Mouse (Mus musculus) urinary bladder, postnatal 14 days (tissue): ENCODE measurements around the gene Rps12.
"Not testable (repeated sequence)": the region's sequence is repeated elsewhere in the genome, so short reads cannot be mapped to it uniquely, and the experiment has no call there.

Experiments
- DNase-seq: peaks from one replicate; pipeline ENCODE4 v3.0.0; 2021; ENCODE audit warnings: low spot score

The Rps12 gene

DNA sequence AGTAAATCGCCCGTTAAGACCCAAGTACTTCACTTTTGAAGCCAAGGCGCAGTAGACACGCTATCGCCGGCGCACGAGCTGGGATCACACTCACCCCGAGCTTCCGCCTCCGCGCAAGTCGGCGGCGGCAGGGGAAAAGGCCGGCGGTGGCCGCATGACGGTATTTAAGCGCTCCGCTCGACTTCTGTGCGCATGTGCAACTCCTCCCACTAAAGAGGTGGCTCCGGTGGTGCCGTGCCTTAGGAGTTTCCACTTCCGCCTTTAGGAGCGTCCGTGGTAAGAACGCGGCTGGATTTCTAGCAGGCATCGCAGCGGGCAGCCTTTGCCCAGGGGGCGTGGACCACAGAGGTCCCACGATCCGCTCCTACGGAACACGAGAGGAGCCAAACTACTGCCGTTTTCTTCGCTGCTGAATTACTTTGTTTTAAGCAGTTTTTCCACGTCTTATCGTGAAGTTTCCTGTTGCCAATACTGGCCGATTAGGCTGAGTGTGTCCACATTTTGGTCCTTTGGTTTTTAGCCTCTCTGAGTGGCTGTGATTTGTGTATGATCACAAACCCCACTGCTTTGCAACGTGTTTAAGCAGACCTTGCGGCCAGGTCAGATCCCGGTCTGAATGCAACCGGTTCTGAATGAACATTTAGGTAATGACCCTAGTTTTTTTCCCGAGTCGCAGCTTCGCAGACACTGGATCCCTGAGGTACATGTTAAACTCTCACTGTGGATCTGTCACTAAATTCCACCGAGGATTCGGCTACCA, at the start of gene Rps12:
Gene Rps12 (minus strand): TSS at position 214 of the 760 bp plus-strand sequence.
- DNase-seq, result peak; percentile 99

DNA sequence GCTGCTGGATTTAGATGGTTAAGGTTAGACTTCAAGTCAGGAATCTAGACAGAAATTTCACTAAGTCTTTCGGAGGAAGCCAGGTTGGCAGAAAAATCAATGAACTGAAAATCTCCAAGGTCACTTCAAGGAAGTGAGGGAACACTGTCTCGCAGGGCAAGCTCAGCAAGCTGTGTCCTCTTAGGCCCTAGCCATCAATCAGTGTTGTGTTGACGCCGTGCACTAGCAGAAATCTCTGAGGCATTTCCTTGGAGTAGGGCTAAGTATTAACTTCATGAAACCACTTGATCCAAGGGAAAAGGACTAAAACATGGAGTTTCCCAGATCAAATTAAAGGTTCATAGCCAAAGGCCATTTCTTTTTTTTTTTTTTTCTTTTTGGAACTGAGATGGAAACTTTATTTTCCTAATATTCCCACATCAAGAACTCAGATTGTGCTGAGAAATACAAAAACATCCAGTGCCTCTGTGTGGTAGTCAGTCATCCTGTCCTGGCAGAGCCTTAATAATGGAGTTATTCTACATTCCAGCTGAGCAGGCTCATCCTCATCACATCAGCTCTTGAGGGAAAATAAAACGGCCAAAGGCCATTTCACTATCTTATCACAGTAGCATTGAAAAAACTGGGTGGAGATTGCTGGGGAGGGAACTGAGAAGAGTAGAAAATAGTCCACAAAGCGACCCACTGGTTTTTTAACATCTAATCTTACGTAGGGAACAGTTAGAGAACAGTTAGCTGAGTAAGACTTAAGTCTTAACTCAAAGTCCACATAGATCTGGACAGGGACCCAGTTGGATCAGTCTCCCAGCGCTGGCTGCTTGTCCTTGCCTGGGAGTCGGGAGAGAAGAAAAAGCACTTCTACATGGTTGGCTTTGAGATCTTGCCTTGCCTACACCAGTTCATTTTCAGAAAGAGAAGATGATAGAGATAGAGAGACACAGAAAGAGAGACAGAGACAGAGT, 49.2 kb upstream of the Rps12 start:
- no peak for DNase-seq

GRCm38 (mm10) chr10:23826516-23826915, 39.4 kb upstream of the Rps12 start:
- DNase-seq, result no peak

DNA sequence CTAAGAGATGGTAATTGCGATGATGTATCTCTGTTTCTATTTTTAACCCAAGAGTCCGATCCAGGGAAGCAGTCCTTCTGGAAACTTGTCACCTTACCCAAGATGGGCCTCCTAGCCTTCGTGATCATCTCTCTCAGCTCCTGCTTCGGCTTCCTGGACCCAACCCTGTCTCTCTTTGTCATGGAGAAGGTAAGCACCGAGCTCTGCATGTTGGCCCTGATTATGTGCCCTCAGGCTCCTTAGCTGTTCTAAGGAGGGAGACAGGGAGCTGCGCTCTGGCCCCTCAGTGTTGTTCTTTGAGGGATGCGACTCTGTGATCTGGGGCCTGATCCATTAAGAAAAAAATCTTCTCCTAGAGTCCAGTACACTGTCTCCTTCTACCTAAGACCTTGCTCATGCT, 29.2 kb upstream of the Rps12 start:
- no peak for DNase-seq

DNA sequence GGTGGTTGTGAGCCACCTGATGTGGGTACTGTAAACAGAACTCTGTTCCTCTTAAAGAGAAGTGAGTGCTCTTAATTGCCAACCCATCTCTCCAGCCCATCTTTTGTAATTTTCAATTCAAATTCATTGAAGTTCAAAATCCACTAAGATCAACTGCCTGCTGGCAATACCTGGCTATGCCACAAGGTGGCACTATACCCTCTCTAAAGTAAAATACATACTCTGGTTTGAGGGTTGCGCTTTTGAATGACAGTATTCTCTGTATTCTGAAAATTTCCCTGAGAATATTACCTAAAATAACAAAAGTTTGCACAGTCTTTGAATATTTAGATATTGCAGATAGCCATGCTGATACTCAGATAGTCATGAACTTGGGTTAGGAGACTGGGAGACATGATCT, 28.1 kb upstream of the Rps12 start:
- DNase-seq, result peak; percentile 76

- DNase-seq, result no peak
These were observed 26.0 kb upstream of the Rps12 start for GRCm38 (mm10) chr10:23812852-23813766.

DNA sequence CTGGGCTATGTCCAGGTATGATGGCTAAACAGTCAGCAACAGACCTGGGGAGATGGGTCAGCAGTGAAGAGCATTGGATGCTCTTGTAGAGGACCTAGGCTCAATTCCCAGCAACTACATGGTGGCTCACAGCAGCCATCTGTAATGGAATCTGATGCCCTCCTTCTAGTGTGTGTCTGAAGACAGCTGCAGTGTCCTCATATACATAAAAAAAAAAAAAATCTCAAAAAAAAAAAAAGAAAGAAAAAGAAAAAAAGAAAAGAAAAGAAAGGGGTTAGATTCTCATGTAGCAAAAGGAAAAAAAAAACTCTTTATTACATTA, 25.3 kb upstream of the Rps12 start:
- DNase-seq, result no peak

DNA sequence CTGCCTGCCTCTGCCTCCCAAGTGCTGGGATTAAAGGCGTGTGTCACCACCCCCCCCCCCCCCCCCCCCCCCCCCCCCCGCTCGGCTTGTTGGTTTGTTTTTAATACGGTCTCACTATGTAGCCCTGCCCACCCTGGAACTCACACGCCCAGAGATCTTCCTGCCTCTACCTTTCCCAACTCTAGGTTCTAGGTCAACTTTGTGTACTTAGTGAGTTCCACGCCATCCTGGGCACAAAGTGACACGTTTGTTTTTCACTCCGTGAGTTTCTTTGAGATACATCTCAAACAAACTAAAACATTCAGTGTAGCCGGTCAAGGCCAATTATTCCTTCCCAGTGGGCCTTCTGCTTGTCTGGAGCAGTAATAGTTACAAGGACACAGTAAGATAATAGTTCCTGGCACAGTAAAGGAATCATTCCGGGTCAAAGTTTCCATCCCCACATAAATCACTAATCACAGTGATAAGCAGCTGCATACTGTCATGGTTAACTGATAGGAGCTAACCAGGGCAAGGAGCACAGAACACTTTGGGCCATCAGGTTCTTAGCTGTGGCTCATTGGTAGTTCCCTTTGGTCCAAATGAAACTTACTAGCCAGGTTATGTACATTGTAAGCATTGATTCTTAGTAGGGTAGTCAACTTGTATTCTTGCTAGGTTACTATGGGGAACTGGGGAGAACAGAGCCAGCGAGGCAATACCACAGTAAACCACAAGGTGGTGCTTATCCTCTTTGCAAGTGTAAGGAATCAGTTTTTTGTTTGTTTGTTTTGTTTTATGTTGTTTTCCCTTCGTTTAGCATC, 24.8 kb upstream of the Rps12 start:
- peak; percentile 73 for DNase-seq

GRCm38 (mm10) chr10:23806201-23806600, 19.1 kb upstream of the Rps12 start:
- no peak for DNase-seq

DNA sequence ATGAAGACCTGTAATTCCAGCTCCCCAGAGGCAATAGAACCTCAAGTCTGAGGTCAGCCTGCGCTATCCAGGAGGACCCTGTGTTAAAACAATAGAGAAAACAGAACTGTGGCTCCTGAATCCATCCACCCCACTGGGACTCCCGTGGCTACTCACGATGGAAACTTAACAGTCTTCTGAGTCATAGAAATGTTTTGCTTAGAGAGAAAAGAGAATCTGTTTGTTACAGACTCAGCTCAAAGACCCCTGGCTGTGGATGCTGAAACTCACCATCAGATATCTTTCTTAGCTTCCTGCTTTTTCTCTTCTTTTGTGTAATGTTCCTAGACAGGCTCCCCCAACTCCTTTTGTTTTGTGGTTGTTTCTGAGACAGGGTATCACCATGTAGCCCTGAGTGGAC, 17.6 kb upstream of the Rps12 start:
- DNase-seq, result no peak

- no peak for DNase-seq
These were observed 15.8 kb upstream of the Rps12 start for GRCm38 (mm10) chr10:23802911-23803310.

DNA sequence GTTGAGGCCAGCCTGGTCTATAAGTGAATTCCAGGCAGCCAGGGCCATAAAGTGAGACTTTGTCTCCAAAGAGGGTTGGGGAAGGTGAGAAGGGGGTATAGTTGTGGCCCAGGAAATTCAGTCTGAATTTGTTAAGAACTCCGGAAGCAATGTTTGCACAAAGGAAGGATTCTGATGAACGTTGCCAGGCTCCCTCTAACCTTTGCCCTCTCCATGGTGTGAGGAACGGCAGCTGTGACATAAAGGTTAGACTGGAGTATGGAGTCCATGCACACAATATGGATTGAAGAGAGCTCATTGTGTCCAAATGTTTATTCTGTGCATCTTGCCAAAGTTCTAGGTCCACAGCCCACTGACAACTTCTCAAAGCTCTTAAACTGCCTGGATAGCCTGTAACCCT, 12.9 kb upstream of the Rps12 start:
- no peak for DNase-seq

GRCm38 (mm10) chr10:23798142-23798541, 11.1 kb upstream of the Rps12 start:
- DNase-seq, result peak; percentile 43

DNA sequence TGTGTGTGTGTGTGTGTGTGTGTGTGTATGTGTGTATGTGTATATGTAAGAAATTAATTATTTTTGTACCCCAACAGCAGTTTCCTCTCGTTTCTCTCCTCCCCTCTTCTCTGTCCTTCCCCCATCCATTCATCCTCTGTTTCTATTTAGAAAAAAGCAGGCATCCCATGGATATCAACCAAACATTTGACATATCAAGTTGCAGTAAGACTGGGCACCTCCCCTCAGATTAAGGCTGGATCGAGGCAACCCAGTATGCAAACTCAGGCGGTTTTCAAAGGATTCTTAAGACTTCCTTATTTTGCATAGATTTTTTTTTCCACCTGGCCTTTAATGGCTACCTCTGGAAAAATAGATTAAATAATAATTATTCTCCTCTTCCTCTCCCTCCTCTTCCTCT, 10.5 kb upstream of the Rps12 start:
- no peak for DNase-seq

GRCm38 (mm10) chr10:23796551-23797503, 9.8 kb upstream of the Rps12 start, which contains the start of gene Slc18b1:
Gene Slc18b1, plus strand, starts transcription at chr10:23796986.
- peak; percentile 50 for DNase-seq

GRCm38 (mm10) chr10:23795871-23796520, 8.9 kb upstream of the Rps12 start:
- DNase-seq, result no peak

- no peak for DNase-seq
These were observed 1.1 kb upstream of the Rps12 start for GRCm38 (mm10) chr10:23788056-23788600.

GRCm38 (mm10) chr10:23786631-23787038, 440 bp downstream of the Rps12 start:
- not testable (repeated sequence) for DNase-seq

GRCm38 (mm10) chr10:23786040-23786439, 1.0 kb downstream of the Rps12 start:
- no peak for DNase-seq
